Mouse (Mus musculus) liver, adult 2 months (tissue): ENCODE measurements around the gene Fmo5. TPM values are rescaled to one million over a fixed set of nuclear protein-coding genes. Genes with fewer than 3 reads are reported as not detected.
A peak's percentile ranks its signal among the peaks of the same experiment; 100 is the strongest.

Source experiments
- DNase-seq: peaks from one replicate; pipeline ENCODE4 v3.0.0-alpha.2; 2011; ENCODE audit warnings: low read depth, low spot score; ENCODE audit errors: extremely low read depth
- H3K27ac ChIP-seq: fragments of 200-500 bp; replicated peaks from 2 replicates; pipeline ENCODE4 v1.5.1; 2012; ENCODE audit warnings: low read depth, mild to moderate bottlenecking, control low read depth, inconsistent platforms, low read length; ENCODE audit not compliant: insufficient read depth
- H3K27me3 ChIP-seq: fragments of 200-500 bp; 2 replicates; pipeline ENCODE4 v1.6.1; 2012; ENCODE audit warnings: mild to moderate bottlenecking, moderate library complexity, low read length, inconsistent platforms; ENCODE audit not compliant: control insufficient read depth, insufficient read depth
- H3K36me3 ChIP-seq: fragments of 200-500 bp; 2 replicates; pipeline ENCODE4 v1.6.1; 2012; ENCODE audit warnings: low read length, inconsistent platforms; ENCODE audit not compliant: control insufficient read depth, insufficient read depth
- H3K4me1 ChIP-seq: fragments of 200-500 bp; 2 replicates; pipeline ENCODE4 v1.6.1; 2011; ENCODE audit warnings: low read length; ENCODE audit not compliant: control insufficient read depth, insufficient read depth
- H3K4me3 ChIP-seq: fragments of 200-500 bp; 2 replicates; pipeline ENCODE4 v1.5.1; 2011; ENCODE audit warnings: low read depth, mild to moderate bottlenecking, control low read depth, low read length, moderate library complexity; ENCODE audit not compliant: insufficient read depth
- H3K79me2 ChIP-seq: fragments of 200-500 bp; 2 replicates; pipeline ENCODE4 v1.6.1; 2012; ENCODE audit warnings: inconsistent platforms, mild to moderate bottlenecking, low read length, moderate library complexity; ENCODE audit not compliant: control insufficient read depth, insufficient read depth
- H3K9ac ChIP-seq: fragments of 200-500 bp; 2 replicates; pipeline ENCODE4 v1.6.1; 2012; ENCODE audit warnings: low read depth, mild to moderate bottlenecking, control low read depth, inconsistent platforms, low read length
- CTCF ChIP-seq: fragments of 200-500 bp; IDR thresholded peaks from 2 replicates; pipeline ENCODE4 v1.5.1; 2011; ENCODE audit warnings: low read depth, low read length, control low read depth
- POLR2A ChIP-seq: fragments of 200-500 bp; IDR thresholded peaks from 2 replicates; pipeline ENCODE4 v1.6.1; 2011; ENCODE audit warnings: low read length, control low read depth; ENCODE audit not compliant: insufficient read depth; ENCODE audit errors: extremely low read depth
- WGBS: fragments of 180-500 bp; shearing (Covaris S2); methylation state at CpG from one replicate; pipeline ENCODE4 v1.1.7; 2018; 5-methylcytosine and 5-hydroxymethylcytosine counted together
- polyA plus RNA-seq: library from polyadenylated mRNA; depleted of rRNA; stranded (reverse); fragments of >200 nt; gene quantifications from 2 replicates; pipeline ENCODE4 v1.2.3, GENCODE M21; 2012
- total RNA-seq: library from RNA; depleted of rRNA; stranded (reverse); fragments of >200 nt; gene quantifications from 2 replicates; pipeline ENCODE4 v1.2.3, GENCODE M21; 2014

Fmo5 gene
- total and polyA plus RNA-seq, 2 experiments, result 145 to 352 TPM

DNA sequence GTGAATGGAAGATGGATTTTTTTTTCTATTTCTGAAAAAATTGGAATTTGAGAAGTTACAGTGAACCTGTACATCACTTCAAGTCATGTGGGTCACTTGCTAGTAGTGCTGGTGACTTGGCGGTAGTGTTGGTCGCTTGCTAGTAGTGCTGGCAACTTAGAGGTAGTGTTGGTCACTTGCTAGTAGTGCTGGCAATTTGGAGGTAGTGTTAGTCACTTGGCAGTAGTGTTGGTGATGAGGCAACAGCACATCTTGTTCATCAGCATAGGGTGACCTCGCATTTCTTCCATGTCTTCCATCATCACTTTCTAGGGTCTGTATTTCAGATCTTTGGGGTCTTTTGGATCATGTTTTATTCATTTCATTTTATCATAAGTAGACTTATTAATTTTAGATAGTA lies 47.5 kb downstream of the Fmo5 start:
- no peak for DNase-seq
- WGBS, result 93% methylated on average over 3 of the region's 3 CpGs
- no peak overlapping the region for H3K27ac ChIP-seq
- H3K79me2 ChIP-seq, result no peaks in the 10 kb centered on the region
- no peaks in the 10 kb centered on the region for H3K36me3 ChIP-seq
- H3K27me3 ChIP-seq, result no peaks in the 10 kb centered on the region
- H3K4me3 ChIP-seq, result no peak overlapping the region
- no peak for TF ChIP-seq POLR2A
- TF ChIP-seq CTCF, result no peak
- H3K4me1 ChIP-seq, result no peaks in the 10 kb centered on the region; the same call in 1 of the 2 replicates
- no peak overlapping the region for H3K9ac ChIP-seq

DNA sequence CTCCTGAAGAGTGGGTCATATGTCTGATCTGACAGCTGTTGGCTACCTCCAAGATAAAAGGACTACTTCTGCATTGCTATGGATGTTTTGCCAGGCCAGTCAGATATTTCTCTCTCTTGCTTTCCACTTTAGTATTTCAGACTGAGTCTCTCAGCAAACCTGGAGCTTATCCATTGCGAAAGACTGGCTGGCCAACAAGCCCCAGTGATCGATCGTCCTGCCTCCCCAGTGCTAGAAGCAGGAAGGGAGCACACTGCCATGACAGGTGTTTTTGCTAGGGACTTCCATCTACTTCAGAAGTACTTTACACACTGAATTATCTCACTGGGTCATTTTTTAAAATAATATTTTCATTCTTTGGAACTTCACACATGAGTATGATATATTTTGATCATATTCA lies 49.8 kb downstream of the Fmo5 start:
- WGBS, result 19% methylated on average over 3 of the region's 3 CpGs
- H3K27ac ChIP-seq, result no peak overlapping the region

DNA sequence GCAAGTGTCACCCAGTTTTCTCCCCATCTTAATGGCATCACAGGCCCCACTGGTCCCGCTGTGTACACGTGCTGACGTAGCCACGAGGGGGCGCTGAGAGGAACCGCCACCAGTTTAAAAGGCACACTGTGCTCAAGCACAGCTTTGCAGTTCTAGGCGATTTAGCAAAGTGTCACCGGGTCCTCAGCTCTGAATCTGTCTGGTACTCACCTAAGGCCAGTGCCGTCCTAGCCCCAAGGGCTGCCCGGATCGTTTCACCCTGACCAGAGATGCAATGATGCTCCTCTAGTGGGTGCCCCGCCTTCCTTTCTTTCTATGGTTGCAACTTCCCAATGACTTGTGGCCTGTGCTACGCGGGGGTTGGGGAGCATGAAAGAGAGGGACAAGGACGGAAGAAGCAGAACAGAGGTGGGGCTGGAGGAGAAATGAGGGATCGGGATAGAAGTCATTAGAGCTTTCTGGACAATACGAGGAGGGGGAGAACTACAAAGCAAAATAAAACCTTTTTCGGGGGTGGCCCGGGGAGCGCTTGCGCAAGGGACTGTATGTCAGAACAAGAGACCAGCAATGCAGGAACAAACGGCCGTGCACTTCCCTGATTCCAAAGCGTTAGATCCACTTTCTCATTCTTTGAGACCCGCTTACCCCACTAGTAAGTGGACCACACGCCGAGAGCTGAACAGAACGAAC lies 52.2 kb downstream of the Fmo5 start:
- peak; percentile 40 for DNase-seq
- WGBS, result 15% methylated on average over 28 of the region's 28 CpGs
- Histone ChIP-seq H3K9ac (no peak overlapping the region), H3K4me3 (peak overlapping the region; percentile 55), H3K36me3 (no peaks in the 10 kb centered on the region), H3K27ac (no peak overlapping the region), H3K4me1 (peaks cover 3% of the 10 kb centered on the region), H3K79me2 (no peaks in the 10 kb centered on the region), H3K27me3 (no peaks in the 10 kb centered on the region)
- TF ChIP-seq POLR2A, result no peak
- peak; percentile 87 for TF ChIP-seq CTCF

More for the DNA sequence above, 49.8 kb downstream of the Fmo5 start:
- no peak overlapping the region for H3K9ac ChIP-seq
- no peaks in the 10 kb centered on the region for H3K27me3 ChIP-seq
- H3K4me3 ChIP-seq, result no peak overlapping the region
- DNase-seq, result peak; percentile 78
- H3K79me2 ChIP-seq, result no peaks in the 10 kb centered on the region
- H3K4me1 ChIP-seq, result peaks cover 3% of the 10 kb centered on the region
- H3K36me3 ChIP-seq, result no peaks in the 10 kb centered on the region
- no peak for TF ChIP-seq POLR2A
- no peak for TF ChIP-seq CTCF

DNA sequence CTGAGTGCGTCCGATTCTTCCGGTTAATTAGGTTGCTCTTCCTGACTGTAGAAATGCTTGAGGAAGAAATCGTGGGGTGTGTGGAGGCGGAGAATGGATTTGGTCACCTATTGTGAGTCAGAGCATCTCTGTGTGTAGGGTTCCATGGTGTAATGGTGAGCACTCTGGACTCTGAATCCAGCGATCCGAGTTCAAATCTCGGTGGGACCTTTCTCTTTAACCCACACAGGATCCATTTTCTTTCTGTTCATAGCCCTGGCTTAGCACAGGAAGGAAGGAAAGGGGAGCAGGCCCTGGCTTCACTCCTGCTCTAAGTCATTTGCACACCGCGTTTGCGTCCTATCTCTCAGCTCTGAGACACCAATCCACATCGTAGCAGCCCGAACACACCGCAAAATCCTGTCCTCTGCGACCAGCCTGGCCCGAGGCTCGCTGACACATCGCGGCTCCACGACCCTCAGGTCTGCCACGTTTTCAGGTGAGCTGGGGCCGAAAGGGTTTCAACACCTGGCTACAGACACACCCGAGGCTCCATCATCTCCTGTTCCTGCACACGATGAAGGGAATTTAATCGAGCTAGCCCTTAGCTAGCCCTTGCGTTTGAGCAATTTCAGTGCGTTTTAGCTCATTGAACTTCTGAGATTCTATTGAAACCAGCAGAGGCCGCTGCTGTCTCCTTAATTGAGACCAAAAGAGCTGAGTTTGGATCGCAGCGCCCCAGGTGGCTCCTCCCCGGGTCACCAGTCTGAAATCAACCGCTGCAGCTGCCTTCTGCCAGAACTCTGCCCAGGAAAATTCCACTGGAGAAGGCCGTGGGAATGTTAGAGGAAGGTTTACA lies 52.9 kb downstream of the Fmo5 start:
- Histone ChIP-seq H3K4me1 (peaks cover 3% of the 10 kb centered on the region), H3K4me3 (peak overlapping the region; percentile 55), H3K27ac (no peak overlapping the region), H3K27me3 (no peaks in the 10 kb centered on the region), H3K36me3 (no peaks in the 10 kb centered on the region), H3K79me2 (no peaks in the 10 kb centered on the region), H3K9ac (peak overlapping the region; percentile 57)
- 4% methylated on average over 33 of the region's 33 CpGs for WGBS
- TF ChIP-seq CTCF (peak; percentile 68), POLR2A (no peak)
- DNase-seq, result peak; percentile 83

DNA sequence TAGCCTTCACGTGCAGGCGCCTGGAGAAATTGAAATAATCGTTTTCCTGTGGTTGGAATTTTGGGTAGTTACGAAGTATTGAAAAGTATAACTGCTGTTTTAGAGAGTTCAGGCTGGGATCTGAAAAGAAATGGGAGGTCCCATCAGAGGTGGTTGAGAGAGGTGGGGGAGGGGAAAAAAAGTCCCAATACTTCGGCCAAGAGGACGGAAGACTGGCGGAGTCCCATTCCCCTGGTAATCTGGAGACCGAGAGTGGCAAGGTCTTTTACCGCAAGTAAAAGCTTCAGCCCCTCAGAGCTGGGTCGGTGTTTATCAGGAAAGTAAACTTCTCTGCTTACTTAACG lies 53.5 kb downstream of the Fmo5 start:
- no peaks in the 10 kb centered on the region for H3K79me2 ChIP-seq
- H3K9ac ChIP-seq, result peak overlapping the region; percentile 41
- TF ChIP-seq POLR2A, result no peak
- no peak for TF ChIP-seq CTCF
- H3K36me3 ChIP-seq, result no peaks in the 10 kb centered on the region
- no peaks in the 10 kb centered on the region for H3K27me3 ChIP-seq
- peaks cover 3% of the 10 kb centered on the region for H3K4me1 ChIP-seq
- peak overlapping the region; percentile 19; the same call in 1 of the 2 replicates for H3K4me3 ChIP-seq
- no peak overlapping the region for H3K27ac ChIP-seq
- 2% methylated on average over 11 of the region's 11 CpGs for WGBS
- no peak for DNase-seq
